Mouse (Mus musculus) intestine, embryonic 15.5 days (tissue): ENCODE results near the gene Mrgprh. TPM values are rescaled to one million over a fixed set of nuclear protein-coding genes. Genes with fewer than 3 reads are reported as not detected.

Experiments
- ATAC-seq: fragments of 200-750 bp; cut with Nextera tagmentation; 2 replicates; pipeline ENCODE4 v1.8.0; 2017; ENCODE audit warnings: moderate TSS enrichment, moderate library complexity
- H3K27ac ChIP-seq: fragments of 300-500 bp; sonication (generic); 2 replicates; pipeline ENCODE4 v1.5.1; 2015; ENCODE audit warnings: mild to moderate bottlenecking, inconsistent platforms
- H3K27me3 ChIP-seq: fragments of 300-500 bp; sonication (generic); replicated peaks from 2 replicates; pipeline ENCODE4 v1.6.1; 2015; ENCODE audit warnings: inconsistent platforms
- H3K36me3 ChIP-seq: fragments of 300-500 bp; sonication (generic); 2 replicates; pipeline ENCODE4 v1.6.1; 2015; ENCODE audit warnings: inconsistent platforms
- H3K4me1 ChIP-seq: fragments of 300-500 bp; sonication (generic); replicated peaks from 2 replicates; pipeline ENCODE4 v1.6.1; 2015; ENCODE audit warnings: inconsistent platforms
- H3K4me2 ChIP-seq: fragments of 300-500 bp; sonication (generic); replicated peaks from 2 replicates; pipeline ENCODE4 v1.6.1; 2015; ENCODE audit warnings: mild to moderate bottlenecking, inconsistent platforms
- H3K4me3 ChIP-seq: fragments of 300-500 bp; sonication (generic); replicated peaks from 2 replicates; pipeline ENCODE4 v1.5.1; 2015; ENCODE audit warnings: inconsistent platforms
- H3K9ac ChIP-seq: fragments of 300-500 bp; sonication (generic); 2 replicates; pipeline ENCODE4 v1.6.1; 2015; ENCODE audit warnings: inconsistent platforms
- H3K9me3 ChIP-seq: fragments of 300-500 bp; sonication (generic); 2 replicates; pipeline ENCODE4 v1.6.1; 2016; ENCODE audit warnings: inconsistent platforms
- WGBS: fragments of 180-500 bp; shearing (Covaris S2); methylation state at CpG from one replicate; pipeline ENCODE4 v1.1.7; 2015; 5-methylcytosine and 5-hydroxymethylcytosine counted together
- polyA plus RNA-seq: library from polyadenylated mRNA; unstranded; fragments of >200 nt; fragmentation: Nextera tagmentation; extraction: Ambion mirVana; gene quantifications from 2 replicates; pipeline ENCODE4 v1.2.1, GENCODE M21; 2015

Mrgprh gene
- polyA plus RNA-seq, 1 experiment from 2014 or later: not detected

DNA sequence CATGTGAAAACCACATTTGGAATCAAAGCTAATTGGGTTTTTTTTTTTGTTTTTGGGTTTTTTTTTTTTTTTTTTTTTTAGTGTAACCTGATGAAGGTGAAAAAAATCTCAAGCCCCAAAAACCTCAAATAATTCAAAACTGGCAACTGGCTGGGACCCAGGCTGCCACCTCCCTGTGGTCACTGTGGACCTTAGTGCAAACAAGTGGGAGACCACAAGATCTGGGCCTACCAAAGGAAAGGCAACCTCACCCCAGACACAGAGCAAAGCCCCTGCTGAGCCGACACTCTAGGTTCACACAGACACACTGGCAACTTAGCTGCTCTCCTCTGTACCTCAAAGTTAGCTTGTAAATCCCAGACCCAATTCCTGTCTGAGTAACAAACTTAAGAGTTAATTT, 28.5 kb downstream of the Mrgprh start:
- Histone ChIP-seq H3K4me3 (no peak overlapping the region), H3K27ac (no peak overlapping the region), H3K9me3 (no peaks in the 10 kb centered on the region), H3K4me1 (0 out of 2 replicates have a peak, but pooled peaks cover 2% of the 10 kb centered on the region), H3K36me3 (0 out of 2 replicates have a peak, but pooled peaks cover 3% of the 10 kb centered on the region), H3K4me2 (no peak overlapping the region), H3K9ac (no peak overlapping the region), H3K27me3 (no peaks in the 10 kb centered on the region)
- 79% methylated on average over 1 of the region's 1 CpGs for WGBS
- ATAC-seq: no peak

DNA sequence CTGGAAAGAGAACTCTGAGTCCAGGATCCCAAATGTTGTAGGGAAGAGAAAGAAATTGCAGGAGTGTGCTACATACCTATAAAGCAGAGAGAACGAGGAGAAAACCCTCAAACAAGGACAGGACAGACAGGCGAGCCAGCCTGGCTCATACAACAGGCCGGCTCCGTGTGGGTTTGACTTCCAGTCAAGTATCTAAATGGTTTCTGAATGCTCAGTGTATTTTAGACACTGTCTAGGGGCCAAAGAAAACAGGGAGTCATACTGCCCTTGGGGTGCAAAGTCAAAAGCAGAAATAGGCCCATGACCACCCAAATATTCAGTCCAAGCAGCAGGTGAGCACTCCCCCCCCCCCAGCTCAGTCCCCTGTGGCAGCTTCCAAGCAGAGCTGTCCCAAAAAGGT, 30.0 kb downstream of the Mrgprh start:
- 79% methylated on average over 4 of the region's 4 CpGs for WGBS
- Histone ChIP-seq H3K9ac (no peak overlapping the region), H3K4me3 (no peak overlapping the region), H3K9me3 (no peaks in the 10 kb centered on the region), H3K27ac (no peak overlapping the region), H3K27me3 (no peaks in the 10 kb centered on the region), H3K4me2 (no peak overlapping the region), H3K4me1 (0 out of 2 replicates have a peak, but pooled peaks cover 2% of the 10 kb centered on the region), H3K36me3 (0 out of 2 replicates have a peak, but pooled peaks cover 4% of the 10 kb centered on the region)
- no peak for ATAC-seq

DNA sequence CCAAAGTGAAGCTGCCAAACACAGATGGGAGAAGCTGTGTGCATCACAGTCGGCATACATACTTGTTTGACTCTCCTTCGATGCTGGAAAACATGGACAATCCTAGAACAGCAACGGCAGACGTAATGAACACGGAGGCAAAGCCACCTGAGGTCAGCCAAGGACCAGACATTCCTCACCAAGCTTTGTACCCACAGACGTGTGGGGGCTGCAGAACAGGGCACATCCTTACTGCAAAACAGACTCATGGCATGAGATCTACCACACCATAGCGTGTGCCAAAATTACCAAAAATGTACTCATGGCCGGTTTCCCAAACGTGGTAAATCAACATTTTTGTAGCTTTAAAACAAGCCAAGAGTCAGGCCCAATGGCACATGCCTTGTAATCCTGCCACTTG, 30.6 kb downstream of the Mrgprh start:
- Histone ChIP-seq H3K4me2 (no peak overlapping the region), H3K4me1 (0 out of 2 replicates have a peak, but pooled peaks cover 2% of the 10 kb centered on the region), H3K36me3 (0 out of 2 replicates have a peak, but pooled peaks cover 8% of the 10 kb centered on the region), H3K27me3 (no peaks in the 10 kb centered on the region), H3K27ac (no peak overlapping the region), H3K9ac (no peak overlapping the region), H3K9me3 (no peaks in the 10 kb centered on the region), H3K4me3 (no peak overlapping the region)
- WGBS: 79% methylated on average over 9 of the region's 9 CpGs
- ATAC-seq: no peak

GRCm38 (mm10) chr17:12909361-12910280, 33.8 kb downstream of the Mrgprh start, which contains the start of gene Pnldc1:
Gene Pnldc1 (minus strand): TSS chr17:12910230.
- 78% methylated on average over 35 of the region's 35 CpGs for WGBS
- no peak for ATAC-seq

DNA sequence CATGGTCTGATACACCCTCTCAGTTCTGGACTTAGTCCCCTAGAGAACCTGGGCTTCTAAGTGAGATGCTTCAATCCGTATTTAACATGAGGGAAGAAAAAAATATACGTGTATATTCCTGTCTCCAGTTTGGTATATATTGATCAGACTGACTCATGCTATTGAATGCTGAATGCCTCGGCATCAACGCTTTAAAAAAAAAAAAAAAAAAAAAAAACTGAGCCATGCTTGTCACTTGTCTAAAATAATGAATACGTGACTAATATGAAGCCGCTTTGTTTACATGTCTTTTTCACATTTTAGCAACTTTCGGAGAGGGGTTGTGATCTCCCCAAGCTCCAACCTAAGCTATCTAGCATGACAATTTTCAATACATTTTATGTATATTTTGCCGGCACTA, 34.6 kb downstream of the Mrgprh start:
- WGBS: 86% methylated on average over 8 of the region's 8 CpGs
- Histone ChIP-seq H3K4me1 (0 out of 2 replicates have a peak, but pooled peaks cover 3% of the 10 kb centered on the region), H3K27ac (no peak overlapping the region), H3K4me2 (no peak overlapping the region), H3K27me3 (no peaks in the 10 kb centered on the region), H3K9me3 (no peaks in the 10 kb centered on the region), H3K36me3 (peaks cover 20% of the 10 kb centered on the region), H3K9ac (no peak overlapping the region), H3K4me3 (no peak overlapping the region)
- ATAC-seq: no peak

More at GRCm38 (mm10) chr17:12909361-12910280, 33.8 kb downstream of the Mrgprh start, which contains the start of gene Pnldc1:
- H3K9ac ChIP-seq: no peak within 1 kb of the TSS
- no peak within 1 kb of the TSS for H3K4me3 ChIP-seq
- H3K4me2 ChIP-seq: no peak within 1 kb of the TSS
- no peaks in the 10 kb centered on the region for H3K9me3 ChIP-seq
- 0 out of 2 replicates have a peak, but pooled peaks cover under 1% of the 10 kb centered on the region for H3K4me1 ChIP-seq
- H3K36me3 ChIP-seq: peaks cover 20% of the 10 kb centered on the region
- H3K27ac ChIP-seq: no peak within 1 kb of the TSS
- H3K27me3 ChIP-seq: no peaks in the 10 kb centered on the region

- under 1% methylated on average over 18 of the region's 18 CpGs for WGBS
- H3K27me3 ChIP-seq: no peaks in the 10 kb centered on the region
- H3K4me1 ChIP-seq: 0 out of 2 replicates have a peak, but pooled peaks cover 3% of the 10 kb centered on the region
- H3K9ac ChIP-seq: peak within 1 kb of the TSS; percentile 96
- peaks cover 28% of the 10 kb centered on the region for H3K36me3 ChIP-seq
- H3K4me3 ChIP-seq: peak within 1 kb of the TSS; percentile 92
- peak within 1 kb of the TSS; percentile 92 for H3K27ac ChIP-seq
- peak; percentile 23 for ATAC-seq
- no peaks in the 10 kb centered on the region for H3K9me3 ChIP-seq
- peak within 1 kb of the TSS; percentile 59 for H3K4me2 ChIP-seq
Observed at GRCm38 (mm10) chr17:12915488-12915880, 39.6 kb downstream of the Mrgprh start, which contains the start of gene Tcp1. Gene Tcp1 (plus strand): TSS chr17:12915701.

- ATAC-seq: peak; percentile 99
- Histone ChIP-seq H3K4me2 (peak within 1 kb of the TSS; percentile 59), H3K4me1 (0 out of 2 replicates have a peak, but pooled peaks cover 3% of the 10 kb centered on the region), H3K9ac (peak within 1 kb of the TSS; percentile 96), H3K9me3 (no peaks in the 10 kb centered on the region), H3K27me3 (no peaks in the 10 kb centered on the region), H3K27ac (peak within 1 kb of the TSS; percentile 92), H3K4me3 (peak within 1 kb of the TSS; percentile 92), H3K36me3 (peaks cover 27% of the 10 kb centered on the region)
- under 1% methylated on average over 56 of the region's 56 CpGs for WGBS
Observed at GRCm38 (mm10) chr17:12915881-12916583, 40.2 kb downstream of the Mrgprh start, which contains the start of gene Mrpl18. Gene Mrpl18 (minus strand): TSS chr17:12916345.

DNA sequence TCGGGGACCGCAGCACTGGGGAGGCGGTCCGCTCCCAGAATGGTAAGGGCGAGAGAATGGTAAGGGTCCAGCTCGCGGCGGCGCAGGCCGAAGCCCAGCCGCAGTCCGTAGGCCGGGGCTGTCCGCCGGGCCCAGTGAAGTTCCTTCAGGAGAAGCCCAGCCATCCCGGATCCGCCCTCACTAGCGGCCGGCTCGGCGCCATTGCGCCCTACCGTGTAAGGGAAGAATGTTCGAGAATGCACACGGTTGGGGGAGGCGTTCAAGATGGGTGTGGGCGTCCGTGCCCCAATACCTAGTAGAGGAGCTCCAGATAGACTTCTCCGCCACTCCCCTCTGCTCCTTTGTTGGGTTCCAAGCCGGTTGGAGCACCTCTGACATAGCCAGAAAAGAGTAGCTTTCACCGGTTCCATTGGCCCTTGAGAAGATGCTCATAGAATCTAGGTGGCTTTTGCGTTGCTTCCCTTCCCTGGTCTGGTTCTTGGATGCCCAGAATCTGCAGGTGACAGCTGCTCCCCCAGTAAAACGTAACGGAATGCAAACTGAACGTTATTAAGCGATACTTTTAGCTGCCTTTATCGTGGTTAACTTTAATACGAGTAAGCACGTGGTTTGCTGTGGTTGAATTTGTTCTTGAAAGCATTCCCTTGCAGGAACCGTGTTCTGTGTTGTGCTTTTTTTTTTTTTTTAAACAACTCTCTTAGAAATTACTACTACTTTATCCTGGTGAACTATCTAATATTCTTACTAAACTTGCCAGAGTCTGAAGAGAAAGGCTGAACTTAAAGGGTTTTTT, 41.0 kb downstream of the Mrgprh start:
- Histone ChIP-seq H3K4me3 (peak overlapping the region; percentile 92), H3K4me1 (0 out of 2 replicates have a peak, but pooled peaks cover 3% of the 10 kb centered on the region), H3K27me3 (no peaks in the 10 kb centered on the region), H3K4me2 (peak overlapping the region; percentile 57), H3K9ac (peak overlapping the region; percentile 96), H3K27ac (peak overlapping the region; percentile 92), H3K9me3 (no peaks in the 10 kb centered on the region), H3K36me3 (peaks cover 29% of the 10 kb centered on the region)
- peak; percentile 65 for ATAC-seq
- WGBS: under 1% methylated on average over 40 of the region's 40 CpGs

GRCm38 (mm10) chr17:12921073-12921472, 45.2 kb downstream of the Mrgprh start:
- Histone ChIP-seq H3K27me3 (no peaks in the 10 kb centered on the region), H3K9ac (no peak overlapping the region), H3K4me3 (no peak overlapping the region), H3K27ac (no peak overlapping the region), H3K4me2 (no peak overlapping the region), H3K9me3 (no peaks in the 10 kb centered on the region), H3K4me1 (no peaks in the 10 kb centered on the region), H3K36me3 (peaks cover 54% of the 10 kb centered on the region)
- WGBS: 84% methylated on average over 1 of the region's 1 CpGs
- no peak for ATAC-seq

DNA sequence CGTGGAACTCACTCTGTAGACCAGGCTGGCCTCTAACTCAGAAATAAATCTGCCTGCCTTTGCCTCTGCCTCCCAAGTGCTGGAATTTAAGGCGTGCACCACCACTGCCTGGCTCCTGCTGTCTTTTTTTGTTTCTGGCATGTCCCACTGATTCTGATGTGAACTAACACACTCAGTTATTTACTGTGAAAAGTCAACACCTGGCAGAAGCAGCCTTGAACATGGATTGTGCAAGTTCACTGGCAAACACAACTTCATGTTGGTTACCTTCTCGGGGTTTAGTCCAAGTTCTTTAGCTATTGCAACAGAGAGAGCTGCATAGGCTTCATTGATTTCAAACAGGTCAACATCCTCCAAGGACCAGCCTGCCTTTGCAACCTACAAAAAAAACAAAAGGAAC, 49.2 kb downstream of the Mrgprh start:
- no peak overlapping the region for H3K27ac ChIP-seq
- H3K27me3 ChIP-seq: no peaks in the 10 kb centered on the region
- H3K9me3 ChIP-seq: no peaks in the 10 kb centered on the region
- 89% methylated on average over 3 of the region's 3 CpGs for WGBS
- peaks cover 48% of the 10 kb centered on the region for H3K36me3 ChIP-seq
- no peaks in the 10 kb centered on the region for H3K4me1 ChIP-seq
- H3K9ac ChIP-seq: no peak overlapping the region
- no peak for ATAC-seq
- H3K4me3 ChIP-seq: no peak overlapping the region
- H3K4me2 ChIP-seq: no peak overlapping the region

- H3K36me3 ChIP-seq: peaks cover 44% of the 10 kb centered on the region
- 88% methylated on average over 8 of the region's 8 CpGs for WGBS
Observed at GRCm38 (mm10) chr17:12925703-12926180, 49.9 kb downstream of the Mrgprh start.

More at GRCm38 (mm10) chr17:12925703-12926180, 49.9 kb downstream of the Mrgprh start:
- no peaks in the 10 kb centered on the region for H3K4me1 ChIP-seq
- no peaks in the 10 kb centered on the region for H3K27me3 ChIP-seq
- no peak overlapping the region for H3K9ac ChIP-seq
- peak; percentile 64 for ATAC-seq
- H3K27ac ChIP-seq: no peak overlapping the region
- no peak overlapping the region for H3K4me3 ChIP-seq
- no peaks in the 10 kb centered on the region for H3K9me3 ChIP-seq
- no peak overlapping the region for H3K4me2 ChIP-seq
